Mouse (Mus musculus) adrenal gland, postnatal 25 days (tissue): ENCODE measurements around the gene Polr2l. TPM values are rescaled to one million over a fixed set of nuclear protein-coding genes. Genes with fewer than 3 reads are reported as not detected.

ENCODE experiments used
- DNase-seq: peaks from one replicate; pipeline ENCODE4 v3.0.0; 2021; ENCODE audit warnings: mixed read lengths
- total RNA-seq: library from RNA; stranded (reverse); gene quantifications from 2 replicates; pipeline ENCODE4 v1.2.3, GENCODE M21; 2021

Polr2l gene
- total RNA-seq, 1 experiment from 2014 or later: 102 TPM

GRCm38 (mm10) chr7:141484186-141485120, 9.5 kb upstream of the Polr2l start:
- DNase-seq: no peak

- DNase-seq: no peak
These were observed 8.3 kb upstream of the Polr2l start for GRCm38 (mm10) chr7:141483114-141483653.

- no peak for DNase-seq
These were observed 7.6 kb upstream of the Polr2l start for GRCm38 (mm10) chr7:141482531-141483024.

GRCm38 (mm10) chr7:141481498-141482401, 6.8 kb upstream of the Polr2l start:
- peak; percentile 51 for DNase-seq

- peak; percentile 52 for DNase-seq
These were observed 6.0 kb upstream of the Polr2l start for GRCm38 (mm10) chr7:141480842-141481497.

- no peak for DNase-seq
These were observed 3.4 kb upstream of the Polr2l start for GRCm38 (mm10) chr7:141478270-141478748.

- no peak for DNase-seq
These were observed 2.8 kb upstream of the Polr2l start for GRCm38 (mm10) chr7:141477578-141478269.

GRCm38 (mm10) chr7:141476981-141477370, 2.0 kb upstream of the Polr2l start:
- no peak for DNase-seq

GRCm38 (mm10) chr7:141476226-141476980, 1.5 kb upstream of the Polr2l start:
- DNase-seq: peak; percentile 89

- no peak for DNase-seq
These were observed 850 bp upstream of the Polr2l start for GRCm38 (mm10) chr7:141475805-141476158.

GRCm38 (mm10) chr7:141474160-141474559, 772 bp downstream of the Polr2l start:
- no peak for DNase-seq

- DNase-seq: no peak
These were observed 2.2 kb downstream of the Polr2l start for GRCm38 (mm10) chr7:141472763-141473162.

- DNase-seq: no peak
These were observed 2.7 kb downstream of the Polr2l start for GRCm38 (mm10) chr7:141472226-141472625.

- DNase-seq: no peak
These were observed 3.7 kb downstream of the Polr2l start for GRCm38 (mm10) chr7:141471236-141471635.

- DNase-seq: no peak
These were observed 4.3 kb downstream of the Polr2l start for GRCm38 (mm10) chr7:141470637-141470944.

- no peak for DNase-seq
These were observed 4.9 kb downstream of the Polr2l start for GRCm38 (mm10) chr7:141469901-141470636.

- DNase-seq: no peak
These were observed 5.6 kb downstream of the Polr2l start for GRCm38 (mm10) chr7:141469352-141469751.

- DNase-seq: peak; percentile 78
These were observed 6.3 kb downstream of the Polr2l start for GRCm38 (mm10) chr7:141468522-141469211.

- peak; percentile 37 for DNase-seq
These were observed 6.8 kb downstream of the Polr2l start for GRCm38 (mm10) chr7:141468164-141468521.
